Mouse (Mus musculus): ENCODE data around the gene Oxt. TPM values are rescaled to one million over a fixed set of nuclear protein-coding genes. Genes with fewer than 3 reads are reported as not detected.

Oxt gene
- polyA plus RNA-seq (2017; shearing (Covaris generic)), result not detected

GRCm38 (mm10) chr2:130575873-130576272 lies at the start of gene Oxt:
TSS of gene Oxt (plus strand) at chr2:130576173.

GRCm38 (mm10) chr2:130563212-130564055 lies 12.5 kb upstream of the Oxt start, which contains the start of gene Mrps26:
TSS of gene Mrps26 (plus strand) at chr2:130563742.

GRCm38 (mm10) chr2:130582552-130582951 lies 6.6 kb downstream of the Oxt start, which contains the start of gene Avp:
TSS of gene Avp (minus strand) at chr2:130582554.

Other genes with a start within 250 kb of the Oxt start
- gene Cpxm1, start 178.6 kb upstream of the Oxt start, polyA plus RNA-seq (2017; shearing (Covaris generic)), result 0.17 TPM
- not detected for gene Gm28372, start 170.9 kb upstream of the Oxt start, polyA plus RNA-seq (2017; shearing (Covaris generic))
- not detected for gene 1700020A23Rik, start 170.9 kb upstream of the Oxt start, polyA plus RNA-seq (2017; shearing (Covaris generic))
- gene Tmem239, start 169.7 kb upstream of the Oxt start, polyA plus RNA-seq (2017; shearing (Covaris generic)), result not detected
- 253 TPM for gene Vps16, start 151.8 kb upstream of the Oxt start, polyA plus RNA-seq (2017; shearing (Covaris generic))
- gene Pced1a, start 151.5 kb upstream of the Oxt start, polyA plus RNA-seq (2017; shearing (Covaris generic)), result 23.2 TPM
- gene Ptpra, start 125.9 kb upstream of the Oxt start, polyA plus RNA-seq (2017; shearing (Covaris generic)), result 29.8 TPM
- 41.3 TPM for gene Mrps26, start 12.4 kb upstream of the Oxt start, polyA plus RNA-seq (2017; shearing (Covaris generic))
- not detected for gene Avp, start 6.4 kb downstream of the Oxt start, polyA plus RNA-seq (2017; shearing (Covaris generic))
- gene Fastkd5, start 53.9 kb downstream of the Oxt start, polyA plus RNA-seq (2017; shearing (Covaris generic)), result 19.3 TPM
- gene Ubox5, start 53.9 kb downstream of the Oxt start, polyA plus RNA-seq (2017; shearing (Covaris generic)), result 14.1 TPM
- 0.39 TPM for gene Lzts3, start 66.6 kb downstream of the Oxt start, polyA plus RNA-seq (2017; shearing (Covaris generic))
- gene Ddrgk1, start 88.5 kb downstream of the Oxt start, polyA plus RNA-seq (2017; shearing (Covaris generic)), result 146 TPM
- 55.3 TPM for gene Itpa, start 91.4 kb downstream of the Oxt start, polyA plus RNA-seq (2017; shearing (Covaris generic))
- 0.24 TPM for gene Slc4a11, start 121.3 kb downstream of the Oxt start, polyA plus RNA-seq (2017; shearing (Covaris generic))

Data from activated CD4-positive, CD25-positive, alpha-beta regulatory T cell, adult 9 weeks (primary cell).